Mouse (Mus musculus): ENCODE results near the gene Hist1h4k. TPM values are rescaled to one million over a fixed set of nuclear protein-coding genes. Genes with fewer than 3 reads are reported as not detected.
A peak's percentile ranks its signal among the peaks of the same experiment; 100 is the strongest.
"Not testable (repeated sequence)": the region's sequence is repeated elsewhere in the genome, so short reads cannot be mapped to it uniquely, and the experiment has no call there.

The Hist1h4k gene
- total and polyA plus RNA-seq, 2 experiments: 3.6 to 41.2 TPM

DNA sequence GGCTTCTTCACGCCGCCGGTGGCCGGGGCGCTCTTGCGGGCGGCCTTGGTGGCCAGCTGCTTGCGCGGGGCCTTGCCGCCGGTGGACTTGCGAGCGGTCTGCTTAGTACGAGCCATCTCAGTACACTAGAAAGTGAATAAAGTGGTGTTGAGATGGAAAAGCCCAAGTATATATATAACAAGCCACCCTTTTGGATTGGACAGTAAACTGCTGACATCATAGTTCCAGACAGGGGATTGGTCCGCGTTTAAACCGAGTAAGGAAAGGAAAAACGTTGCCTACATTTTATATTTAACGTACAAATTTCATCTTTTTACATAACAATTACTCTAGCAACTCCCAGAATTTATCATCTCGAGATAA, 32.9 kb upstream of the Hist1h4k start, which contains the start of gene Hist1h3i:
Gene Hist1h3i (minus strand): TSS at position 116 of the 363 bp plus-strand sequence.
- DNase-seq (ENCODE audit: extremely low read depth, low read depth, low spot score): peak; percentile 70
- WGBS: under 1% methylated on average over 17 of the region's 20 CpGs
- Histone ChIP-seq H3K27ac (replicated peaks; ENCODE audit: insufficient read depth, low read depth, low read length) (no peak within 1 kb of the TSS), H3K4me3 (ENCODE audit: insufficient read depth, low read depth, low read length) (peak within 1 kb of the TSS; percentile 56; the same call in 1 of the 2 replicates), H3K36me3 (ENCODE audit: control insufficient read depth, insufficient read depth, low read length) (no peaks in the 10 kb centered on the region), H3K9ac (ENCODE audit: low read depth, low read length) (no peak within 1 kb of the TSS), H3K79me2 (ENCODE audit: control insufficient read depth, insufficient read depth, low read length) (no peaks in the 10 kb centered on the region), H3K4me1 (ENCODE audit: control insufficient read depth, insufficient read depth, low read length) (peaks cover 8% of the 10 kb centered on the region), H3K27me3 (ENCODE audit: control insufficient read depth, insufficient read depth, low read length) (no peaks in the 10 kb centered on the region)
- TF ChIP-seq POLR2A (IDR thresholded peaks at IDR 0.05; ENCODE audit: extremely low read depth, insufficient read depth, low read length) (0 out of 2 replicates have a peak, but pooled peaks have one; percentile 6), CTCF (IDR thresholded peaks at IDR 0.05; ENCODE audit: low read depth, low read length) (no peak)

DNA sequence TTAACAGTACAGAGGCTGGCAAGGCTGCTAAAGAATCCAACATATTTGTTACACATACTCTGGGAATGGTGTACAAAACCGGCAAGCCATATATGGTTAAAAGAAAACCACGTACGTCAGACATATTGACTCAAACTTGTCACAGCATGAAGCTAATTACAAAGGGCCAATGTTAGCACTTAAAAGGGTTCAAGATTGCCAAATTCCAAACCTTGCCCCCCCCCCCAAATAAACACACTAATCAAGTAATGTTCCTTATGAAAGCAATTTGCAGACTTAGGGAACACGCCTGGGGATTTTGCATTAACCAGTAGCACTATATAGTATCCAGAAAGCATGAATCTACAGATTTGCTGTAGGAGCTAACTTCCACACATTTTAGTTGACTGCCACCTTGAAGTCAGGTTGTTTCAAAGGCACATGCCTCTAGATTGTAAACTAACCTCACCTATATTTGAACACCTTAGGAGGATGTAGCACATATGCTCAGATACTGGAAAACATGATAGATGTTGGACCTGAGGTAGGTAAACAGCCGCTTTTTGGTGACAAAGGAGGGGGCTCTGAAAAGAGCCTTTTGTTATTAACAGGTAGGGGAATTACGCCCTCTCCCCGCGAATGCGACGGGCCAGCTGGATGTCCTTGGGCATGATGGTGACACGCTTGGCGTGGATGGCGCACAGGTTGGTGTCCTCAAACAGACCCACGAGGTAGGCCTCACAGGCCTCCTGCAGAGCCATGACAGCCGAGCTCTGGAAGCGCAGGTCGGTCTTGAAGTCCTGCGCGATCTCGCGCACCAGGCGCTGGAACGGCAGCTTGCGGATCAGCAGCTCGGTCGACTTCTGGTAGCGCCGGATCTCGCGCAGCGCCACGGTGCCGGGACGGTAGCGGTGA, 32.3 kb upstream of the Hist1h4k start:
- not testable (repeated sequence) for H3K79me2 ChIP-seq (ENCODE audit: control insufficient read depth, insufficient read depth, low read length); H3K4me1 ChIP-seq (ENCODE audit: control insufficient read depth, insufficient read depth, low read length); H3K27me3 ChIP-seq (ENCODE audit: control insufficient read depth, insufficient read depth, low read length); H3K36me3 ChIP-seq (ENCODE audit: control insufficient read depth, insufficient read depth, low read length); H3K9ac ChIP-seq (ENCODE audit: low read depth, low read length); H3K27ac ChIP-seq (replicated peaks; ENCODE audit: insufficient read depth, low read depth, low read length); DNase-seq (ENCODE audit: extremely low read depth, low read depth, low spot score)
- H3K4me3 ChIP-seq (ENCODE audit: insufficient read depth, low read depth, low read length): peak overlapping the region; percentile 40; the same call in 1 of the 2 replicates
- TF ChIP-seq POLR2A (IDR thresholded peaks at IDR 0.05; ENCODE audit: extremely low read depth, insufficient read depth, low read length): 0 out of 2 replicates have a peak, but pooled peaks have one; percentile 42
- 10% methylated on average over 17 of the region's 35 CpGs for WGBS

GRCm38 (mm10) chr13:21781639-21782038, 31.3 kb upstream of the Hist1h4k start:
- no peak for DNase-seq (ENCODE audit: extremely low read depth, low read depth, low spot score)
- peaks cover 7% of the 10 kb centered on the region for H3K4me1 ChIP-seq (ENCODE audit: control insufficient read depth, insufficient read depth, low read length)
- H3K9ac ChIP-seq (ENCODE audit: low read depth, low read length): no peak overlapping the region
- 54% methylated on average over 1 of the region's 1 CpGs for WGBS
- no peak overlapping the region for H3K27ac ChIP-seq (replicated peaks; ENCODE audit: insufficient read depth, low read depth, low read length)
- no peaks in the 10 kb centered on the region for H3K36me3 ChIP-seq (ENCODE audit: control insufficient read depth, insufficient read depth, low read length)
- H3K4me3 ChIP-seq (ENCODE audit: insufficient read depth, low read depth, low read length): no peak overlapping the region
- no peak for TF ChIP-seq CTCF (IDR thresholded peaks at IDR 0.05; ENCODE audit: low read depth, low read length)
- no peak for TF ChIP-seq POLR2A (IDR thresholded peaks at IDR 0.05; ENCODE audit: extremely low read depth, insufficient read depth, low read length)
- H3K79me2 ChIP-seq (ENCODE audit: control insufficient read depth, insufficient read depth, low read length): no peaks in the 10 kb centered on the region
- H3K27me3 ChIP-seq (ENCODE audit: control insufficient read depth, insufficient read depth, low read length): no peaks in the 10 kb centered on the region

GRCm38 (mm10) chr13:21781021-21781555, 30.8 kb upstream of the Hist1h4k start:
- DNase-seq (ENCODE audit: extremely low read depth, low read depth, low spot score): no peak
- Histone ChIP-seq H3K79me2 (ENCODE audit: control insufficient read depth, insufficient read depth, low read length) (no peaks in the 10 kb centered on the region), H3K36me3 (ENCODE audit: control insufficient read depth, insufficient read depth, low read length) (no peaks in the 10 kb centered on the region), H3K4me3 (ENCODE audit: insufficient read depth, low read depth, low read length) (no peak overlapping the region), H3K27me3 (ENCODE audit: control insufficient read depth, insufficient read depth, low read length) (no peaks in the 10 kb centered on the region), H3K9ac (ENCODE audit: low read depth, low read length) (no peak overlapping the region), H3K27ac (replicated peaks; ENCODE audit: insufficient read depth, low read depth, low read length) (no peak overlapping the region), H3K4me1 (ENCODE audit: control insufficient read depth, insufficient read depth, low read length) (peaks cover 7% of the 10 kb centered on the region)
- WGBS: 54% methylated on average over 6 of the region's 6 CpGs
- TF ChIP-seq CTCF (IDR thresholded peaks at IDR 0.05; ENCODE audit: low read depth, low read length) (no peak), POLR2A (IDR thresholded peaks at IDR 0.05; ENCODE audit: extremely low read depth, insufficient read depth, low read length) (no peak)

DNA sequence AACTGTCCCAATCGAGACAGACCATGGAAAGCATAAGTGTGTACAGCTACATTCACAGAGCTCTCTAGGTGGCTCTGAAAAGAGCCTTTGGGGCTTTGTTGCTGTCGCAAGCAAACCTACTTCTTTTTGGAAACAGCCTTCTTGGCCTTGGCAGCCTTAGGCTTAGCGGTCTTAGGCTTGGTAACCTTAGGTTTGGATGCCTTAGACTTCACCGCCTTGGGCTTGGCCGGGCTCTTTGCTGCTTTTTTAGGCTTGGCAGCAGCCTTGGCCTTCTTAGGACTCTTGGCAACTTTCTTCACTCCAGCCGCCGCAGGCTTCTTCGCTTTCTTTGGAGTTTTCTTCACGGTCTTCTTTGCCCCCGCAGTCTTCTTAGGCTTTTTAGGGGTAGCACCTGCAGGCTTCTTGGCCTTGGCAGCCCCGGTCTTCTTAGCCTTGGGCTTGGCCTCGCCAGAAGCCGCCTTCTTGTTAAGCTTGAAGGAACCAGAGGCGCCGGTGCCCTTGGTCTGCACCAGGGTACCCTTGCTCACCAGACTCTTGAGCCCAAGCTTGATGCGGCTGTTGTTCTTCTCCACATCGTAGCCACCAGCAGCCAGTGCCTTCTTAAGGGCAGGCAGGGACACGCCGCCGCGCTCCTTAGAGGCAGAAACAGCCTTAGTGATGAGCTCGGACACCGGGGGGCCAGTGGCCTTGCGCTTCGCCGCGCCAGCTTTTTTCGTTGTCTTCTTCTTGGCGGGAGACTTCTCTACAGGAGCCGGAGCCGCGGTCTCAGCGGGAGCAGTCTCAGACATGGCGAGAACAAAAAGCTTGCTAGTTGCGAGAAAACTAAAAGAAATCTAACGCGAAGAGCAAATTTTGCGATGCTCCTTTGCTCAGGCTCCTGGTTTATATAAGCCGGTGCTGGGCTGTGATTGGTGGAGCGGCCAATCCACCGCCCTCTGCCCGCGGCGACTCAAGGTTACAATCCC, 29.7 kb upstream of the Hist1h4k start, which contains the start of gene Hist1h1b:
Gene Hist1h1b (minus strand): TSS at position 859 of the 965 bp plus-strand sequence.
- H3K79me2 ChIP-seq (ENCODE audit: control insufficient read depth, insufficient read depth, low read length): no peaks in the 10 kb centered on the region
- H3K27me3 ChIP-seq (ENCODE audit: control insufficient read depth, insufficient read depth, low read length): no peaks in the 10 kb centered on the region
- TF ChIP-seq POLR2A (IDR thresholded peaks at IDR 0.05; ENCODE audit: extremely low read depth, insufficient read depth, low read length) (0 out of 2 replicates have a peak, but pooled peaks have one; percentile 30), CTCF (IDR thresholded peaks at IDR 0.05; ENCODE audit: low read depth, low read length) (no peak)
- peak; percentile 31 for DNase-seq (ENCODE audit: extremely low read depth, low read depth, low spot score)
- H3K36me3 ChIP-seq (ENCODE audit: control insufficient read depth, insufficient read depth, low read length): no peaks in the 10 kb centered on the region
- H3K4me1 ChIP-seq (ENCODE audit: control insufficient read depth, insufficient read depth, low read length): peaks cover 7% of the 10 kb centered on the region
- 1% methylated on average over 44 of the region's 44 CpGs for WGBS
- peak within 1 kb of the TSS; percentile 69 for H3K9ac ChIP-seq (ENCODE audit: low read depth, low read length)
- H3K4me3 ChIP-seq (ENCODE audit: insufficient read depth, low read depth, low read length): peak within 1 kb of the TSS; percentile 57
- H3K27ac ChIP-seq (replicated peaks; ENCODE audit: insufficient read depth, low read depth, low read length): no peak within 1 kb of the TSS

All from liver, adult 2 months (tissue).